Mouse (Mus musculus) stomach, postnatal 0 days (tissue): ENCODE data around the gene Efl1.

Source experiments
- CTCF ChIP-seq: IDR thresholded peaks from 2 replicates; pipeline ENCODE4 v1.5.1; 2016; ENCODE audit warnings: antibody characterized with exemption, low read depth, mild to moderate bottlenecking, moderate library complexity
- EP300 ChIP-seq: optimal IDR thresholded peaks from 2 replicates; pipeline ENCODE3; 2016; ENCODE audit warnings: antibody characterized with exemption

- no peak for TF ChIP-seq CTCF
- no peak for TF ChIP-seq EP300
These were observed 100.4 kb downstream of the Efl1 start for GRCm38 (mm10) chr7:82748812-82749211.
